Mouse (Mus musculus): ENCODE measurements around the gene Borcs8. TPM values are rescaled to one million over a fixed set of nuclear protein-coding genes. Genes with fewer than 3 reads are reported as not detected.

Borcs8 gene
- polyA plus RNA-seq, 1 experiment from 2014 or later = 44.7 TPM

GRCm38 (mm10) chr8:70181212-70181902 lies 42.1 kb downstream of the Borcs8 start:
- Histone ChIP-seq H3K4me3 (replicated peaks) (no peak overlapping the region), H3K4me2 (no peak overlapping the region), H3K9me3 (no peaks in the 10 kb centered on the region), H3K36me3 (peaks cover 65% of the 10 kb centered on the region), H3K9ac (replicated peaks) (no peak overlapping the region), H3K27ac (peak overlapping the region; percentile 29; the same call in 1 of the 2 replicates), H3K4me1 (replicated peaks) (peaks cover 11% of the 10 kb centered on the region), H3K27me3 (no peaks in the 10 kb centered on the region)
- ATAC-seq (ENCODE audit: insufficient number of reproducible peaks, insufficient read depth, low FRiP score, low TSS enrichment, low read depth) = 0 out of 2 replicates have a peak, but pooled peaks have one; percentile 27
- WGBS = 58% methylated on average over 16 of the region's 16 CpGs

GRCm38 (mm10) chr8:70181903-70182252 lies 42.6 kb downstream of the Borcs8 start:
- ATAC-seq (ENCODE audit: insufficient number of reproducible peaks, insufficient read depth, low FRiP score, low TSS enrichment, low read depth) = no peak
- Histone ChIP-seq H3K9ac (replicated peaks) (0 out of 2 replicates have a peak overlapping the region, but pooled peaks have one; percentile 1), H3K9me3 (no peaks in the 10 kb centered on the region), H3K27ac (peak overlapping the region; percentile 29; the same call in 1 of the 2 replicates), H3K4me2 (no peak overlapping the region), H3K36me3 (peaks cover 61% of the 10 kb centered on the region), H3K27me3 (no peaks in the 10 kb centered on the region), H3K4me3 (replicated peaks) (no peak overlapping the region), H3K4me1 (replicated peaks) (peaks cover 11% of the 10 kb centered on the region)
- WGBS = 32% methylated on average over 2 of the region's 2 CpGs

- no peak overlapping the region for H3K4me2 ChIP-seq
- H3K9ac ChIP-seq (replicated peaks) = no peak overlapping the region
- 90% methylated on average over 4 of the region's 4 CpGs for WGBS
- ATAC-seq (ENCODE audit: insufficient number of reproducible peaks, insufficient read depth, low FRiP score, low TSS enrichment, low read depth) = no peak
- no peak overlapping the region for H3K4me3 ChIP-seq (replicated peaks)
- H3K27ac ChIP-seq = no peak overlapping the region
- peaks cover 56% of the 10 kb centered on the region for H3K36me3 ChIP-seq
- no peaks in the 10 kb centered on the region for H3K27me3 ChIP-seq
- H3K4me1 ChIP-seq (replicated peaks) = peaks cover 11% of the 10 kb centered on the region
- H3K9me3 ChIP-seq = no peaks in the 10 kb centered on the region
These were observed 43.9 kb downstream of the Borcs8 start for GRCm38 (mm10) chr8:70183194-70183593.

- ATAC-seq (ENCODE audit: insufficient number of reproducible peaks, insufficient read depth, low FRiP score, low TSS enrichment, low read depth) = no peak
- WGBS = 68% methylated on average over 7 of the region's 7 CpGs
- no peaks in the 10 kb centered on the region for H3K9me3 ChIP-seq
- H3K36me3 ChIP-seq = peaks cover 9% of the 10 kb centered on the region; the same call in 1 of the 2 replicates
- no peaks in the 10 kb centered on the region for H3K27me3 ChIP-seq
- no peak overlapping the region for H3K4me3 ChIP-seq (replicated peaks)
- no peak overlapping the region for H3K27ac ChIP-seq
- H3K9ac ChIP-seq (replicated peaks) = no peak overlapping the region
- no peak overlapping the region for H3K4me2 ChIP-seq
- peaks cover 9% of the 10 kb centered on the region for H3K4me1 ChIP-seq (replicated peaks)
These were observed 49.4 kb downstream of the Borcs8 start for GRCm38 (mm10) chr8:70188707-70189106.

GRCm38 (mm10) chr8:70193238-70193637 lies 53.9 kb downstream of the Borcs8 start:
- Histone ChIP-seq H3K27ac (no peak overlapping the region), H3K4me2 (no peak overlapping the region), H3K4me3 (replicated peaks) (no peak overlapping the region), H3K36me3 (no peaks in the 10 kb centered on the region; the same call in 1 of the 2 replicates), H3K27me3 (no peaks in the 10 kb centered on the region), H3K4me1 (replicated peaks) (peaks cover 9% of the 10 kb centered on the region), H3K9ac (replicated peaks) (no peak overlapping the region), H3K9me3 (no peaks in the 10 kb centered on the region)
- no peak for ATAC-seq (ENCODE audit: insufficient number of reproducible peaks, insufficient read depth, low FRiP score, low TSS enrichment, low read depth)
- 70% methylated on average over 5 of the region's 5 CpGs for WGBS

GRCm38 (mm10) chr8:70194191-70194590 lies 54.9 kb downstream of the Borcs8 start:
- Histone ChIP-seq H3K4me1 (replicated peaks) (peaks cover 9% of the 10 kb centered on the region), H3K9me3 (no peaks in the 10 kb centered on the region), H3K36me3 (no peaks in the 10 kb centered on the region; the same call in 1 of the 2 replicates), H3K4me3 (replicated peaks) (no peak overlapping the region), H3K4me2 (no peak overlapping the region), H3K27me3 (no peaks in the 10 kb centered on the region), H3K9ac (replicated peaks) (no peak overlapping the region), H3K27ac (no peak overlapping the region)
- WGBS = 87% methylated on average over 3 of the region's 3 CpGs
- ATAC-seq (ENCODE audit: insufficient number of reproducible peaks, insufficient read depth, low FRiP score, low TSS enrichment, low read depth) = no peak

GRCm38 (mm10) chr8:70195762-70196161 lies 56.5 kb downstream of the Borcs8 start:
- Histone ChIP-seq H3K9ac (replicated peaks) (no peak overlapping the region), H3K9me3 (no peaks in the 10 kb centered on the region), H3K4me1 (replicated peaks) (peaks cover 9% of the 10 kb centered on the region), H3K27ac (no peak overlapping the region), H3K4me2 (no peak overlapping the region), H3K4me3 (replicated peaks) (no peak overlapping the region), H3K36me3 (no peaks in the 10 kb centered on the region), H3K27me3 (no peaks in the 10 kb centered on the region)
- no peak for ATAC-seq (ENCODE audit: insufficient number of reproducible peaks, insufficient read depth, low FRiP score, low TSS enrichment, low read depth)
- WGBS = 68% methylated on average over 2 of the region's 2 CpGs

Small RNA genes within 50 kb of the gene (microRNA-seq; reads per million reads assigned to microRNA genes)
- gene Mir7066 = not detected

Other genes with a start within 250 kb of the Borcs8 start
- gene Tssk6, start 237.3 kb upstream of the Borcs8 start, polyA plus RNA-seq (2016; fragmentation: Nextera tagmentation; extraction: Ambion mirVana) = 6.2 and 7.3 TPM in 2 replicates
- gene Ndufa13, start 236.9 kb upstream of the Borcs8 start, polyA plus RNA-seq (2016; fragmentation: Nextera tagmentation; extraction: Ambion mirVana) = 171 and 172 TPM in 2 replicates
- 6.0 and 7.4 TPM in 2 replicates for gene Yjefn3, start 236.8 kb upstream of the Borcs8 start, polyA plus RNA-seq (2016; fragmentation: Nextera tagmentation; extraction: Ambion mirVana)
- 51.3 and 68.4 TPM in 2 replicates for gene Gatad2a, start 143.1 kb upstream of the Borcs8 start, polyA plus RNA-seq (2016; fragmentation: Nextera tagmentation; extraction: Ambion mirVana)
- gene Mau2, start 96.8 kb upstream of the Borcs8 start, polyA plus RNA-seq (2016; fragmentation: Nextera tagmentation; extraction: Ambion mirVana) = 62.7 and 65.3 TPM in 2 replicates
- 55.9 and 58.9 TPM in 2 replicates for gene Sugp1, start 96.7 kb upstream of the Borcs8 start, polyA plus RNA-seq (2016; fragmentation: Nextera tagmentation; extraction: Ambion mirVana)
- gene Tm6sf2, start 66.6 kb upstream of the Borcs8 start, polyA plus RNA-seq (2016; fragmentation: Nextera tagmentation; extraction: Ambion mirVana) = 0.79 and 0.96 TPM in 2 replicates
- not detected in 2 replicates for gene Hapln4, start 56.0 kb upstream of the Borcs8 start, polyA plus RNA-seq (2016; fragmentation: Nextera tagmentation; extraction: Ambion mirVana)
- gene Ncan, start 18.6 kb upstream of the Borcs8 start, polyA plus RNA-seq (2016; fragmentation: Nextera tagmentation; extraction: Ambion mirVana) = 0.56 and 1.1 TPM in 2 replicates
- 21.4 and 22.7 TPM in 2 replicates for gene Nr2c2ap, start 8.2 kb upstream of the Borcs8 start, polyA plus RNA-seq (2016; fragmentation: Nextera tagmentation; extraction: Ambion mirVana)
- gene Rfxank, start 345 bp upstream of the Borcs8 start, polyA plus RNA-seq (2016; fragmentation: Nextera tagmentation; extraction: Ambion mirVana) = 26.6 and 28.4 TPM in 2 replicates
- gene Mef2b, start 212 bp downstream of the Borcs8 start, polyA plus RNA-seq (2016; fragmentation: Nextera tagmentation; extraction: Ambion mirVana) = 0.49 and 1.1 TPM in 2 replicates
- 67.5 and 69.9 TPM in 2 replicates for gene Tmem161a, start 32.9 kb downstream of the Borcs8 start, polyA plus RNA-seq (2016; fragmentation: Nextera tagmentation; extraction: Ambion mirVana)
- 2.4 and 3.5 TPM in 2 replicates for gene Slc25a42, start 72.8 kb downstream of the Borcs8 start, polyA plus RNA-seq (2016; fragmentation: Nextera tagmentation; extraction: Ambion mirVana)
- 48.3 and 50.7 TPM in 2 replicates for gene Sugp2, start 94.7 kb downstream of the Borcs8 start, polyA plus RNA-seq (2016; fragmentation: Nextera tagmentation; extraction: Ambion mirVana)
- gene Armc6, start 95.0 kb downstream of the Borcs8 start, polyA plus RNA-seq (2016; fragmentation: Nextera tagmentation; extraction: Ambion mirVana) = 22.5 and 26.4 TPM in 2 replicates
- gene Homer3, start 143.3 kb downstream of the Borcs8 start, polyA plus RNA-seq (2016; fragmentation: Nextera tagmentation; extraction: Ambion mirVana) = 88.9 and 92.6 TPM in 2 replicates
- 52.0 and 54.9 TPM in 2 replicates for gene Ddx49, start 163.0 kb downstream of the Borcs8 start, polyA plus RNA-seq (2016; fragmentation: Nextera tagmentation; extraction: Ambion mirVana)
- gene Cope, start 163.0 kb downstream of the Borcs8 start, polyA plus RNA-seq (2016; fragmentation: Nextera tagmentation; extraction: Ambion mirVana) = 269 and 288 TPM in 2 replicates
- 7.9 and 8.8 TPM in 2 replicates for gene Cers1, start 176.3 kb downstream of the Borcs8 start, polyA plus RNA-seq (2016; fragmentation: Nextera tagmentation; extraction: Ambion mirVana)
- gene Gdf1, start 190.3 kb downstream of the Borcs8 start, polyA plus RNA-seq (2016; fragmentation: Nextera tagmentation; extraction: Ambion mirVana) = 3.7 and 4.2 TPM in 2 replicates
- 32.5 and 34.3 TPM in 2 replicates for gene Upf1, start 213.8 kb downstream of the Borcs8 start, polyA plus RNA-seq (2016; fragmentation: Nextera tagmentation; extraction: Ambion mirVana)
- gene Comp, start 234.1 kb downstream of the Borcs8 start, polyA plus RNA-seq (2016; fragmentation: Nextera tagmentation; extraction: Ambion mirVana) = 2.8 and 5.8 TPM in 2 replicates